Mouse (Mus musculus): Measurements from ENCODE around the gene Fam25c. TPM values are rescaled to one million over a fixed set of nuclear protein-coding genes. Genes with fewer than 3 reads are reported as not detected.
A peak's percentile ranks its signal among the peaks of the same experiment; 100 is the strongest.
"Not testable (repeated sequence)": the region's sequence is repeated elsewhere in the genome, so short reads cannot be mapped to it uniquely, and the experiment has no call there.

Gene Fam25c
- polyA plus RNA-seq, 1 experiment, result not detected

DNA sequence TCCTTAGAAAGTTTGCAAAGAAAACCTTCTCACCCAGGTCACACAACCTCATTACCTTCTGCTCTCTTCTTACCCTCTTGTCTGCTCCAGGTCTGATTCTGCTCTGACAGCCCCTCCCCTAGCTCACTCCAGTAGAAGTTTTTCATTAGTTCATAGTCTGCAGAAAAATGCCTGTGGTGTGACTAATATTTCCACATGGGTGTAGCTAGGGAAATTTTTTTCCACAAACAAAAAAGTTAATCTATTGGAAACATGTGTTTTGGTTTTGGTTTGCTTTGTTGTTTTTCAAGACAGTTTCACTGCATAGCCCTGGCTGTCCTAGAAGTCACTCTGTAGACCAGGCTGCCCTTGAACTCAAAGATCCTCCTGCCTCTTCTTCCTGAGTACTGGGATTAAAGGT, 37.1 kb downstream of the Fam25c start:
- no peak overlapping the region for H3K27ac ChIP-seq (ENCODE audit: insufficient read depth, low read length)
- no peak for TF ChIP-seq POLR2A (IDR thresholded peaks at IDR 0.05; ENCODE audit: borderline replicate concordance, insufficient read depth, low read length)
- TF ChIP-seq CTCF (IDR thresholded peaks at IDR 0.05; ENCODE audit: borderline replicate concordance, insufficient read depth, low read depth, low read length), result no peak
- no peaks in the 10 kb centered on the region; the same call in 1 of the 2 replicates for H3K4me1 ChIP-seq (ENCODE audit: control insufficient read depth, insufficient read depth, low read length)
- H3K4me3 ChIP-seq (replicated peaks; ENCODE audit: insufficient read depth, low read depth, low read length), result no peak overlapping the region
- DNase-seq, result no peak
- no peaks in the 10 kb centered on the region for H3K27me3 ChIP-seq (ENCODE audit: control insufficient read depth, insufficient read depth, low read length)

- 82% methylated on average over 3 of the region's 3 CpGs for WGBS
- Histone ChIP-seq H3K4me1 (ENCODE audit: control insufficient read depth, insufficient read depth, low read length) (no peaks in the 10 kb centered on the region; the same call in 1 of the 2 replicates), H3K27ac (ENCODE audit: insufficient read depth, low read length) (no peak overlapping the region), H3K27me3 (ENCODE audit: control insufficient read depth, insufficient read depth, low read length) (no peaks in the 10 kb centered on the region), H3K4me3 (replicated peaks; ENCODE audit: insufficient read depth, low read depth, low read length) (no peak overlapping the region)
- TF ChIP-seq POLR2A (IDR thresholded peaks at IDR 0.05; ENCODE audit: borderline replicate concordance, insufficient read depth, low read length), result no peak
- no peak for TF ChIP-seq CTCF (IDR thresholded peaks at IDR 0.05; ENCODE audit: borderline replicate concordance, insufficient read depth, low read depth, low read length)
- no peak for DNase-seq
These were observed 37.8 kb downstream of the Fam25c start for GRCm38 (mm10) chr14:34317431-34317830.

DNA sequence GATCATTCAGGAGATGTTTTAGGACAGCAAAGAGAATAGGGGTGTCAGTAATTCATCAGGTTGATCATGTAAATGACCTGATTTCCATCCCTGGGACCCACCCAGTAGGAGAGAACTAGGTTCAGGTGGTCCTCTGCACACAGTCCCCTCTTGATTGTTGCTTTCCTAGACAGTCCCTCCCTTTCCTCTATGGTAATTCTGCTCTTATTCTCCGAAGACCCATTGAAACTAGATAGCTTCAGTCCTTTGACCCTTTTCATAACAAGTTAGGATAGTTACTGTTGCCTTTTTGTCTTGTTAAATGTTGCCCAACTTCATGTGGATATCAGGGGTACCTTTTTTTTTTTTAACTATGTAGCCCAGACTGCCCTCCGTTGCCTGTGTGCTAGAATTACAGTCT, 38.9 kb downstream of the Fam25c start:
- Histone ChIP-seq H3K4me3 (replicated peaks; ENCODE audit: insufficient read depth, low read depth, low read length) (no peak overlapping the region), H3K4me1 (ENCODE audit: control insufficient read depth, insufficient read depth, low read length) (no peaks in the 10 kb centered on the region; the same call in 1 of the 2 replicates), H3K27me3 (ENCODE audit: control insufficient read depth, insufficient read depth, low read length) (no peaks in the 10 kb centered on the region), H3K27ac (ENCODE audit: insufficient read depth, low read length) (no peak overlapping the region)
- no peak for DNase-seq
- WGBS, result 88% methylated on average over 2 of the region's 2 CpGs
- TF ChIP-seq POLR2A (IDR thresholded peaks at IDR 0.05; ENCODE audit: borderline replicate concordance, insufficient read depth, low read length) (no peak), CTCF (IDR thresholded peaks at IDR 0.05; ENCODE audit: borderline replicate concordance, insufficient read depth, low read depth, low read length) (no peak)

- no peaks in the 10 kb centered on the region; the same call in 1 of the 2 replicates for H3K4me1 ChIP-seq (ENCODE audit: control insufficient read depth, insufficient read depth, low read length)
- no peaks in the 10 kb centered on the region for H3K27me3 ChIP-seq (ENCODE audit: control insufficient read depth, insufficient read depth, low read length)
- DNase-seq, result no peak
- TF ChIP-seq POLR2A (IDR thresholded peaks at IDR 0.05; ENCODE audit: borderline replicate concordance, insufficient read depth, low read length), result no peak
- no peak for TF ChIP-seq CTCF (IDR thresholded peaks at IDR 0.05; ENCODE audit: borderline replicate concordance, insufficient read depth, low read depth, low read length)
- no peak overlapping the region for H3K27ac ChIP-seq (ENCODE audit: insufficient read depth, low read length)
- WGBS, result 71% methylated on average over 3 of the region's 3 CpGs
- H3K4me3 ChIP-seq (replicated peaks; ENCODE audit: insufficient read depth, low read depth, low read length), result no peak overlapping the region
These were observed 40.4 kb downstream of the Fam25c start for GRCm38 (mm10) chr14:34314796-34315195.

DNA sequence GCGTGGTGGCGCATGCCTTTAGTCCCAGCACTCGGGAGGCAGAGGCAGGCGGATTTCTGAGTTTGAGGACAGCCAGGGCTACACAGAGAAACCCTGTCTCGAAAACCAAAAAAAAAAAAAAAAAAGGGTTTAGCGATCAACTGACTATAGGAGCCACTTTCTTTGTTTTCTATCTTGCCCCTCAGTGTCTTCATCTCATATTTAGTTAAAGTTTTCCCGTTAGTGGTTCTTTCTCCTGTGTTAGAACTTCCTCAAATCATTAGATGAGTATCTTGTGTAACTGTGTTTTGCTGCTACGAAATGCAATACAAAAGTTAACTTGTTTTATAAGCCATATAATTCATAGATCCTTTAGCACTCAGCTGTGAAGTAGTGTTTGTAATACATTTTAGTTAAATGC, 40.9 kb downstream of the Fam25c start:
- not testable (repeated sequence) for H3K4me1 ChIP-seq (ENCODE audit: control insufficient read depth, insufficient read depth, low read length); H3K4me3 ChIP-seq (replicated peaks; ENCODE audit: insufficient read depth, low read depth, low read length); H3K27ac ChIP-seq (ENCODE audit: insufficient read depth, low read length); DNase-seq; H3K27me3 ChIP-seq (ENCODE audit: control insufficient read depth, insufficient read depth, low read length)
- 86% methylated on average over 8 of the region's 8 CpGs for WGBS

- Histone ChIP-seq H3K4me1 (ENCODE audit: control insufficient read depth, insufficient read depth, low read length) (no peaks in the 10 kb centered on the region; the same call in 1 of the 2 replicates), H3K27ac (ENCODE audit: insufficient read depth, low read length) (no peak overlapping the region), H3K27me3 (ENCODE audit: control insufficient read depth, insufficient read depth, low read length) (no peaks in the 10 kb centered on the region), H3K4me3 (replicated peaks; ENCODE audit: insufficient read depth, low read depth, low read length) (no peak overlapping the region)
- DNase-seq, result no peak
- TF ChIP-seq POLR2A (IDR thresholded peaks at IDR 0.05; ENCODE audit: borderline replicate concordance, insufficient read depth, low read length) (no peak), CTCF (IDR thresholded peaks at IDR 0.05; ENCODE audit: borderline replicate concordance, insufficient read depth, low read depth, low read length) (no peak)
- WGBS, result 44% methylated on average over 3 of the region's 3 CpGs
These were observed 41.6 kb downstream of the Fam25c start for GRCm38 (mm10) chr14:34313612-34314011.

DNA sequence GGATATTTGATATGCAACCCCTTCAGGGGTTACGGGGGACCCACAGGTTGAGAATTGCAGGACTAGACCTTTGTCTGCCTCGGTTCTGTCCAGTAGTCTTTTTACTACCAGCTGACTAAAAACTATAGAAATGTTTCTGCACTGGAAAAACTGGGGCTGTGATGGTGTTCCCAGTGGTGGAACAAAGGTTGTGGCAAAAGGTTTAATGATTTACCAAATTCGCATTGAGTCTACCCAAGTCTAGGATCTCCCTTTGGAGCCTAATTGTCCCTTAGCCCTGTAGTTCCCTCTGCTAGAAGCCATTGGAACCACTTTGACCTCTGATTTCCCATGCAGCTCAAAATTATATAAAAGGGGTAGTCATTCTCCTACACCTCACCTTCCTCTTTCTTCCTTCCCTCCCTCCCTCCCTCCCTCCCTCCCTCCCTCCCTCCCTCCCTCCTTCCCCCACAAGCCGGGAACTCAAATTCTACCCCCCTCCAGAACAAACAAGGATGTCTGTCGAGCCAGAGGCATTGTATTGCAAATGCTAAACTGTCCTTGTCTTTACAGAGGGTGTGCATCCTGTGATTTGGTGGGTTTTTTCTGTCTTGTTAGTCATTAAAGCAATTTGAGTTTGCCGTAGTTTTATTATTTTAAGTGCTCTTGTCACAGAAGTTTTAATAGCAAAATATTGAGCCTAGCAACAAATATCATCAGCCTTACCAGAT, 42.7 kb downstream of the Fam25c start:
- peak overlapping the region; percentile 7; the same call in 1 of the 2 replicates for H3K27ac ChIP-seq (ENCODE audit: insufficient read depth, low read length)
- no peaks in the 10 kb centered on the region; the same call in 1 of the 2 replicates for H3K4me1 ChIP-seq (ENCODE audit: control insufficient read depth, insufficient read depth, low read length)
- no peaks in the 10 kb centered on the region for H3K27me3 ChIP-seq (ENCODE audit: control insufficient read depth, insufficient read depth, low read length)
- H3K4me3 ChIP-seq (replicated peaks; ENCODE audit: insufficient read depth, low read depth, low read length), result peak overlapping the region; percentile 38
- peak in 1 of 2 experiments; percentile 9 for DNase-seq
- TF ChIP-seq POLR2A (IDR thresholded peaks at IDR 0.05; ENCODE audit: borderline replicate concordance, insufficient read depth, low read length) (no peak), CTCF (IDR thresholded peaks at IDR 0.05; ENCODE audit: borderline replicate concordance, insufficient read depth, low read depth, low read length) (no peak)
- WGBS, result 21% methylated on average over 5 of the region's 6 CpGs

DNA sequence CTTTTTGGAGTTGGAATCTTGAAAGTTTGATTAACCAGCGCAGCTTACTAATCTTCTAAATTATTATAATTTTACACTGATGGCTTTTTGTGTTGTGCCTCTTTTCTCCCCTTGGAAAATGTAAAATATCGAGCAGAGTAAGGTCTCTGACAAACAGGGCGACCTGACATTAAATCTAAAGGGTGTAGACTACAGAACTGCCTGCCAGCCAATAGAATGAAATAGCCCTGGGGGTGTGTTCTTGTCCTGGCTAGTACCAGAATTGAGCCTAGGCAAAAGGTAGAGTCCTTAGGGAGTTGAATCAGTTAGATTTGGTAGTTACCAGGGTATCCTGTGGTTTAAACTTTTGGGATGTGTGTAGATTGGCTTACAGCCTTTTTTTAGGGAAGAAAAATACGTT, 43.5 kb downstream of the Fam25c start:
- 3% methylated on average over 4 of the region's 4 CpGs for WGBS
- TF ChIP-seq POLR2A (IDR thresholded peaks at IDR 0.05; ENCODE audit: borderline replicate concordance, insufficient read depth, low read length), result no peak
- TF ChIP-seq CTCF (IDR thresholded peaks at IDR 0.05; ENCODE audit: borderline replicate concordance, insufficient read depth, low read depth, low read length), result no peak
- peak overlapping the region; percentile 90 for H3K4me3 ChIP-seq (replicated peaks; ENCODE audit: insufficient read depth, low read depth, low read length)
- H3K27ac ChIP-seq (ENCODE audit: insufficient read depth, low read length), result peak overlapping the region; percentile 85; the same call in 1 of the 2 replicates
- H3K4me1 ChIP-seq (ENCODE audit: control insufficient read depth, insufficient read depth, low read length), result no peaks in the 10 kb centered on the region; the same call in 1 of the 2 replicates
- no peaks in the 10 kb centered on the region for H3K27me3 ChIP-seq (ENCODE audit: control insufficient read depth, insufficient read depth, low read length)
- peak; percentile 20 to 48 for DNase-seq

Data from cerebellum, adult 2 months (tissue).